Mouse (Mus musculus) T-helper 17 cell (primary cell): ENCODE measurements around the gene Lrmda.

Experiments used
- in situ Hi-C, 2 experiments: fragments of 300-600 bp; cut with MboI, MseI; formaldehyde crosslinking; loops; 1 replicate in 1 of 2; 2 replicates in 1 of 2; pipeline ENCODE4 v1.15.1; 2025; ENCODE audit warnings: high pct_unique_total_duplicates in 2 of 2

Lrmda gene

GRCm38 (mm10) chr14:22155034-22155433 lies 135.5 kb downstream of the Lrmda start:
- in situ Hi-C loops = no loop called here

- in situ Hi-C loops = no loop called here
Measured at GRCm38 (mm10) chr14:22155512-22156026, 136.1 kb downstream of the Lrmda start.

- in situ Hi-C loops = no loop called here
Measured at GRCm38 (mm10) chr14:22156991-22157390, 137.5 kb downstream of the Lrmda start.

- in situ Hi-C loops = no loop called here
Measured at GRCm38 (mm10) chr14:22161416-22161815, 141.9 kb downstream of the Lrmda start.

- in situ Hi-C loops = no loop called here
Measured at GRCm38 (mm10) chr14:22167285-22167684, 147.8 kb downstream of the Lrmda start.

- in situ Hi-C loops = no loop called here
Measured at GRCm38 (mm10) chr14:22168077-22168794, 148.7 kb downstream of the Lrmda start.

- in situ Hi-C loops = no loop called here
Measured at GRCm38 (mm10) chr14:22168795-22169568, 149.5 kb downstream of the Lrmda start.

- in situ Hi-C loops = no loop called here
Measured at GRCm38 (mm10) chr14:22174757-22175156, 155.2 kb downstream of the Lrmda start.

GRCm38 (mm10) chr14:22179761-22180160 lies 160.2 kb downstream of the Lrmda start:
- in situ Hi-C loops = loop anchor here in 1 of 2 experiments (10.0 kb wide), 1 partner anchor 955 kb away; no protein-coding TSS in a partner anchor

GRCm38 (mm10) chr14:22181508-22181907 lies 162.0 kb downstream of the Lrmda start:
- in situ Hi-C loops = loop anchor here in 1 of 2 experiments (10.0 kb wide), 1 partner anchor 953 kb away; no protein-coding TSS in a partner anchor

GRCm38 (mm10) chr14:22183195-22183594 lies 163.7 kb downstream of the Lrmda start:
- in situ Hi-C loops = loop anchor here in 1 of 2 experiments (10.0 kb wide), 1 partner anchor 952 kb away; no protein-coding TSS in a partner anchor

- in situ Hi-C loops = loop anchor here in 1 of 2 experiments (10.0 kb wide), 1 partner anchor 949 kb away; no protein-coding TSS in a partner anchor
Measured at GRCm38 (mm10) chr14:22185452-22185851, 165.9 kb downstream of the Lrmda start.

GRCm38 (mm10) chr14:22190111-22190510 lies 170.6 kb downstream of the Lrmda start:
- in situ Hi-C loops = no loop called here

- in situ Hi-C loops = no loop called here
Measured at GRCm38 (mm10) chr14:22192185-22192584, 172.7 kb downstream of the Lrmda start.

- in situ Hi-C loops = no loop called here
Measured at GRCm38 (mm10) chr14:22198021-22198420, 178.5 kb downstream of the Lrmda start.

- in situ Hi-C loops = no loop called here
Measured at GRCm38 (mm10) chr14:22198641-22199425, 179.3 kb downstream of the Lrmda start.

GRCm38 (mm10) chr14:22201667-22202066 lies 182.2 kb downstream of the Lrmda start:
- in situ Hi-C loops = no loop called here

- in situ Hi-C loops = no loop called here
Measured at GRCm38 (mm10) chr14:22210601-22211000, 191.1 kb downstream of the Lrmda start.

- in situ Hi-C loops = no loop called here
Measured at GRCm38 (mm10) chr14:22218183-22218582, 198.7 kb downstream of the Lrmda start.

- in situ Hi-C loops = no loop called here
Measured at GRCm38 (mm10) chr14:22222038-22222437, 202.5 kb downstream of the Lrmda start.

- in situ Hi-C loops = no loop called here
Measured at GRCm38 (mm10) chr14:22222574-22222973, 203.1 kb downstream of the Lrmda start.
